Mouse (Mus musculus) intestine, embryonic 16.5 days (tissue): ENCODE measurements at regions not wholly inside any gene's neighbourhood (a gene's known extent, or its start where the extent isn't known, plus 50 kb on each side); places are given as distances from the start of the nearest gene placed in this dataset.

Experiments used
- ATAC-seq: fragments of 200-750 bp; cut with Nextera tagmentation; 2 replicates; pipeline ENCODE4 v1.8.0; 2017; ENCODE audit warnings: moderate TSS enrichment, moderate library complexity
- H3K27ac ChIP-seq: fragments of 300-500 bp; sonication (generic); 2 replicates; pipeline ENCODE4 v1.5.1; 2014; ENCODE audit warnings: mild to moderate bottlenecking, low read length
- H3K27me3 ChIP-seq: fragments of 300-500 bp; sonication (generic); replicated peaks from 2 replicates; pipeline ENCODE4 v1.6.1; 2014; ENCODE audit warnings: low read length, control low read depth, mixed read lengths; ENCODE audit not compliant: control insufficient read depth, insufficient read depth
- H3K36me3 ChIP-seq: fragments of 300-500 bp; sonication (generic); 2 replicates; pipeline ENCODE4 v1.6.1; 2014; ENCODE audit warnings: low read length, control low read depth; ENCODE audit not compliant: control insufficient read depth, insufficient read depth
- H3K4me1 ChIP-seq: fragments of 300-500 bp; sonication (generic); 2 replicates; pipeline ENCODE4 v1.6.1; 2014; ENCODE audit warnings: low read length, control low read depth, mixed read lengths; ENCODE audit not compliant: control insufficient read depth, insufficient read depth
- H3K4me2 ChIP-seq: fragments of 300-500 bp; sonication (generic); 2 replicates; pipeline ENCODE4 v1.6.1; 2014; ENCODE audit warnings: low read depth, low read length, control low read depth
- H3K4me3 ChIP-seq: fragments of 300-500 bp; sonication (generic); 2 replicates; pipeline ENCODE4 v1.5.1; 2014; ENCODE audit warnings: mild to moderate bottlenecking, low read length
- H3K9ac ChIP-seq: fragments of 300-500 bp; sonication (generic); 2 replicates; pipeline ENCODE4 v1.6.1; 2014; ENCODE audit warnings: low read depth, low read length
- H3K9me3 ChIP-seq: fragments of 300-500 bp; sonication (generic); 2 replicates; pipeline ENCODE4 v1.6.1; 2016; ENCODE audit warnings: low read length, control low read depth; ENCODE audit not compliant: control insufficient read depth
- WGBS: fragments of 180-500 bp; shearing (Covaris S2); extraction: QIAGEN DNeasy Blood & Tissue Kit; methylation state at CpG from one replicate; pipeline ENCODE4 v1.1.7; 2014; 5-methylcytosine and 5-hydroxymethylcytosine counted together

- ATAC-seq: no peak
Measured at GRCm38 (mm10) chr4:81928581-81929244, 486.1 kb upstream of the Mpdz start.

GRCm38 (mm10) chr4:81927176-81927714 is 484.6 kb upstream of the Mpdz start:
- ATAC-seq: no peak
- WGBS: 79% methylated on average over 2 of the region's 2 CpGs
- no peak overlapping the region for H3K27ac ChIP-seq
- H3K9ac ChIP-seq: no peak overlapping the region
- no peaks in the 10 kb centered on the region for H3K36me3 ChIP-seq
- H3K27me3 ChIP-seq: no peaks in the 10 kb centered on the region
- H3K4me3 ChIP-seq: no peak overlapping the region
- no peaks in the 10 kb centered on the region for H3K4me1 ChIP-seq
- no peaks in the 10 kb centered on the region for H3K9me3 ChIP-seq
- no peak overlapping the region for H3K4me2 ChIP-seq

More at GRCm38 (mm10) chr4:81928581-81929244, 486.1 kb upstream of the Mpdz start:
- no peaks in the 10 kb centered on the region for H3K36me3 ChIP-seq
- no peaks in the 10 kb centered on the region for H3K27me3 ChIP-seq
- H3K4me3 ChIP-seq: no peak overlapping the region
- H3K9ac ChIP-seq: no peak overlapping the region
- no peak overlapping the region for H3K27ac ChIP-seq
- H3K4me1 ChIP-seq: no peaks in the 10 kb centered on the region
- H3K4me2 ChIP-seq: no peak overlapping the region
- WGBS: 35% methylated on average over 9 of the region's 9 CpGs
- no peaks in the 10 kb centered on the region for H3K9me3 ChIP-seq

- no peaks in the 10 kb centered on the region for H3K4me1 ChIP-seq
- 51% methylated on average over 6 of the region's 6 CpGs for WGBS
- H3K27me3 ChIP-seq: no peaks in the 10 kb centered on the region
- no peak overlapping the region for H3K4me3 ChIP-seq
- no peak overlapping the region for H3K9ac ChIP-seq
- H3K36me3 ChIP-seq: no peaks in the 10 kb centered on the region
- H3K9me3 ChIP-seq: no peaks in the 10 kb centered on the region
- H3K4me2 ChIP-seq: no peak overlapping the region
- no peak overlapping the region for H3K27ac ChIP-seq
- no peak for ATAC-seq
Measured at GRCm38 (mm10) chr4:81926662-81927141, 484.1 kb upstream of the Mpdz start.

GRCm38 (mm10) chr4:81925611-81926010 is 483.0 kb upstream of the Mpdz start:
- Histone ChIP-seq H3K4me2 (no peak overlapping the region), H3K9ac (no peak overlapping the region), H3K27ac (no peak overlapping the region), H3K27me3 (no peaks in the 10 kb centered on the region), H3K36me3 (no peaks in the 10 kb centered on the region), H3K9me3 (no peaks in the 10 kb centered on the region), H3K4me3 (no peak overlapping the region), H3K4me1 (no peaks in the 10 kb centered on the region)
- 75% methylated on average over 2 of the region's 2 CpGs for WGBS
- no peak for ATAC-seq

GRCm38 (mm10) chr4:81924120-81924519 is 481.5 kb upstream of the Mpdz start:
- no peaks in the 10 kb centered on the region for H3K36me3 ChIP-seq
- no peak overlapping the region for H3K27ac ChIP-seq
- WGBS: 88% methylated on average over 1 of the region's 1 CpGs

GRCm38 (mm10) chr4:81922876-81923275 is 480.3 kb upstream of the Mpdz start:
- no peak for ATAC-seq
- H3K4me3 ChIP-seq: no peak overlapping the region
- H3K27ac ChIP-seq: no peak overlapping the region
- no peaks in the 10 kb centered on the region for H3K27me3 ChIP-seq
- no peaks in the 10 kb centered on the region for H3K4me1 ChIP-seq
- 63% methylated on average over 3 of the region's 3 CpGs for WGBS
- H3K36me3 ChIP-seq: no peaks in the 10 kb centered on the region
- H3K9me3 ChIP-seq: no peaks in the 10 kb centered on the region
- no peak overlapping the region for H3K4me2 ChIP-seq
- H3K9ac ChIP-seq: no peak overlapping the region

More at GRCm38 (mm10) chr4:81924120-81924519, 481.5 kb upstream of the Mpdz start:
- no peak overlapping the region for H3K4me2 ChIP-seq
- H3K9me3 ChIP-seq: no peaks in the 10 kb centered on the region
- no peak overlapping the region for H3K4me3 ChIP-seq
- H3K4me1 ChIP-seq: no peaks in the 10 kb centered on the region
- no peaks in the 10 kb centered on the region for H3K27me3 ChIP-seq
- no peak overlapping the region for H3K9ac ChIP-seq
- ATAC-seq: no peak

- 93% methylated on average over 2 of the region's 2 CpGs for WGBS
Measured at GRCm38 (mm10) chr4:81914971-81915370, 472.4 kb upstream of the Mpdz start.

GRCm38 (mm10) chr4:81913296-81913695 is 470.7 kb upstream of the Mpdz start:
- no peak overlapping the region for H3K4me2 ChIP-seq

More at GRCm38 (mm10) chr4:81914971-81915370, 472.4 kb upstream of the Mpdz start:
- ATAC-seq: no peak
- Histone ChIP-seq H3K9me3 (no peaks in the 10 kb centered on the region), H3K36me3 (no peaks in the 10 kb centered on the region), H3K9ac (no peak overlapping the region), H3K27me3 (no peaks in the 10 kb centered on the region), H3K4me3 (no peak overlapping the region), H3K4me1 (no peaks in the 10 kb centered on the region), H3K4me2 (no peak overlapping the region), H3K27ac (no peak overlapping the region)

GRCm38 (mm10) chr4:81912653-81913052 is 470.0 kb upstream of the Mpdz start:
- WGBS: 67% methylated on average over 1 of the region's 1 CpGs
- no peak for ATAC-seq
- Histone ChIP-seq H3K4me1 (no peaks in the 10 kb centered on the region), H3K4me3 (no peak overlapping the region), H3K27ac (no peak overlapping the region), H3K4me2 (no peak overlapping the region), H3K9ac (no peak overlapping the region), H3K36me3 (no peaks in the 10 kb centered on the region), H3K27me3 (no peaks in the 10 kb centered on the region), H3K9me3 (no peaks in the 10 kb centered on the region)

More at GRCm38 (mm10) chr4:81913296-81913695, 470.7 kb upstream of the Mpdz start:
- Histone ChIP-seq H3K4me1 (no peaks in the 10 kb centered on the region), H3K36me3 (no peaks in the 10 kb centered on the region), H3K9ac (no peak overlapping the region), H3K4me3 (no peak overlapping the region), H3K9me3 (no peaks in the 10 kb centered on the region), H3K27ac (no peak overlapping the region), H3K27me3 (no peaks in the 10 kb centered on the region)
- WGBS: 72% methylated on average over 10 of the region's 10 CpGs
- no peak for ATAC-seq
